Mouse (Mus musculus) liver, postnatal 0 days (tissue): Measurements from ENCODE around the gene Vmn2r101. TPM values are rescaled to one million over a fixed set of nuclear protein-coding genes. Genes with fewer than 3 reads are reported as not detected.

ENCODE experiments used
- ATAC-seq: fragments of 200-750 bp; cut with Nextera tagmentation; 2 replicates; pipeline ENCODE4 v1.8.0; 2017; ENCODE audit warnings: mild to moderate bottlenecking, moderate library complexity
- DNase-seq: peaks from one replicate; pipeline ENCODE4 v3.0.0-alpha.2; 2016
- H3K27ac ChIP-seq: fragments of 300-500 bp; sonication (generic); 2 replicates; pipeline ENCODE4 v1.5.1; 2014; ENCODE audit warnings: antibody characterized with exemption, moderate library complexity, mild to moderate bottlenecking, low read depth
- H3K27me3 ChIP-seq: fragments of 300-500 bp; sonication (generic); 2 replicates; pipeline ENCODE4 v1.6.1; 2014; ENCODE audit warnings: low read length, control low read depth, mixed read lengths; ENCODE audit not compliant: insufficient read depth
- H3K36me3 ChIP-seq: fragments of 300-500 bp; sonication (generic); replicated peaks from 2 replicates; pipeline ENCODE4 v1.6.1; 2014; ENCODE audit warnings: mild to moderate bottlenecking, control low read depth, low read length, moderate library complexity, mixed read lengths; ENCODE audit not compliant: insufficient read depth
- H3K4me1 ChIP-seq: fragments of 300-500 bp; sonication (generic); 2 replicates; pipeline ENCODE4 v1.6.1; 2014; ENCODE audit warnings: antibody characterized with exemption, mild to moderate bottlenecking, control low read depth; ENCODE audit not compliant: insufficient read depth
- H3K4me2 ChIP-seq: fragments of 300-500 bp; sonication (generic); 2 replicates; pipeline ENCODE4 v1.6.1; 2014; ENCODE audit warnings: low read depth, mild to moderate bottlenecking, low read length, moderate library complexity, mixed read lengths
- H3K4me3 ChIP-seq: fragments of 300-500 bp; sonication (generic); 2 replicates; pipeline ENCODE4 v1.5.1; 2014; ENCODE audit warnings: low read depth, low read length
- H3K9ac ChIP-seq: fragments of 300-500 bp; sonication (generic); replicated peaks from 2 replicates; pipeline ENCODE4 v1.6.1; 2014; ENCODE audit warnings: mild to moderate bottlenecking, moderate library complexity
- H3K9me3 ChIP-seq: fragments of 300-500 bp; sonication (generic); 2 replicates; pipeline ENCODE4 v1.6.1; 2016; ENCODE audit warnings: mild to moderate bottlenecking, control low read depth, low read length, mixed read lengths
- CTCF ChIP-seq: sonication (generic); IDR thresholded peaks from 2 replicates; pipeline ENCODE4 v1.5.1; 2016; ENCODE audit warnings: antibody characterized with exemption, low read depth
- EP300 ChIP-seq: IDR thresholded peaks from 2 replicates; pipeline ENCODE4 v1.6.1; 2016; ENCODE audit warnings: antibody characterized with exemption, low read depth, mild to moderate bottlenecking
- WGBS: fragments of 180-500 bp; shearing (Covaris S2); extraction: QIAGEN DNeasy Blood & Tissue Kit; methylation state at CpG from one replicate; pipeline ENCODE4 v1.1.7; 2014; ENCODE audit not compliant: insufficient replicate concordance; 5-methylcytosine and 5-hydroxymethylcytosine counted together
- polyA plus RNA-seq: library from polyadenylated mRNA; unstranded; fragments of >200 nt; fragmentation: Nextera tagmentation; extraction: Ambion mirVana; gene quantifications from 2 replicates; pipeline ENCODE4 v1.2.1, GENCODE M21; 2015

The Vmn2r101 gene
- polyA plus RNA-seq = not detected in 2 replicates

DNA sequence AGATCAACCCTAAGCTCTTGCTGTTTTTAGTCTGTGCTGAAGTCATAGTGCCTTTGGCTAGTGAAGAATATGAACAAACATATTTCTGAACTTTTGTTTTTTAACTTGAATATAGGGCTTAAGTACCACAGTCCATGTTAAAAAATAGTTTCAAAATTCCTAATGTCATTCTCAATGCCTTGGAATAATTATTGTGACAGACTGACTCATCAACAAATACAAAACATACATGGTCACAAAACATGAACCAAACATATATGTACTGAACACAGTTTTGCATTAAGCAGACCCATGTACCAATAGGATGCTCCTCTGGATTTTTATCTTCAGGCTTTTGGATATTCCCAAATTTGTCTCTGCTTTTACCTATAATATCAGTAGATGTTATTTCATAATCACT lies at the start of gene Vmn2r101:
Gene Vmn2r101 (plus strand): TSS at position 301 of the 400 bp plus-strand sequence.
- no peak within 1 kb of the TSS for H3K9ac ChIP-seq
- H3K9me3 ChIP-seq = peaks cover 3% of the 10 kb centered on the region
- no peak for TF ChIP-seq CTCF
- TF ChIP-seq EP300 = no peak
- DNase-seq (no peak), ATAC-seq (no peak)
- no peaks in the 10 kb centered on the region for H3K4me1 ChIP-seq
- no peak within 1 kb of the TSS for H3K4me3 ChIP-seq
- no peak within 1 kb of the TSS for H3K4me2 ChIP-seq
- no peak within 1 kb of the TSS for H3K27ac ChIP-seq
- H3K27me3 ChIP-seq = no peaks in the 10 kb centered on the region
- no peaks in the 10 kb centered on the region for H3K36me3 ChIP-seq

DNA sequence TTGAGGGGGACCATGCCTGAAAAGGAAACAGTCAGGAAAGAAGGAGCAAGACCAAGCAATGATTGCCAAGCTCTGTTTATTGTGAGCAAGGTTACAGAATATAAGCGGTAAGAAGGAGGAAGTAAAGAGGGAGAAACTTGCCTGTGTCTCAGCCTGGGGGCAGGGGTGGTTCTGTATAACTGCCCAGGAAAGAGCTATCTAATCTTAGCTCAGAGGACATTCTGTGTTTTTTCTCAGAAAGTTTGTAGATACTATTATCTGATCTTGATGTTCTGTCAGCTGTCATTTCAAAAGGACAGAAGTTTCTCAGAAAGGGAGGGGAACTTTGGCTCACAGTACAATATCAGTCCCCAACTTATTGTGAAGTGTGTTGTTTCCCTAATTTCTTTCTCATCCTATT lies 52.3 kb downstream of the Vmn2r101 start:
- whole genome bisulfite sequencing = 75% methylated on average over 1 of the region's 1 CpGs
- TF ChIP-seq EP300 (no peak), CTCF (no peak)
- H3K27ac ChIP-seq = no peak overlapping the region
- no peak overlapping the region for H3K9ac ChIP-seq
- ATAC-seq (no peak), DNase-seq (no peak)
- H3K4me3 ChIP-seq = no peak overlapping the region
- H3K4me1 ChIP-seq = no peaks in the 10 kb centered on the region
- no peak overlapping the region for H3K4me2 ChIP-seq
- no peaks in the 10 kb centered on the region for H3K27me3 ChIP-seq
- no peaks in the 10 kb centered on the region for H3K36me3 ChIP-seq
- no peaks in the 10 kb centered on the region for H3K9me3 ChIP-seq

DNA sequence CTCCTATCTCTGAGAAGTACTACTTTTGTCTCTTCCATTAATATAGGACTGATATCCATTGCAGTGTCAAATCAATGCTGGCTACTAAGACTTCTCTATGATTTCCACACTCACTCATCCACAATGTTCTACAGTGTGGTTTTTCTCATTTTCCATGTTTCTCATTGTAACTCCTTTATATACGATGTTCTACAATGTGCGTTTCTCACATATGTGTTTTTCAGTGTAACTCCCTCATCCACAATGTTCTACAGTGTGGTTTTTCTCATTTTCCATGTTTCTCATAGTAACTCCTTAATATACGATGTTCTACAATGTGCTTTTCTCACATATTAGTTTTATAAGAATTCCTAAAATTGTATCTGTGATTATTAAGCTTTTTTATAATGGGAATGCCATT lies 81.4 kb downstream of the Vmn2r101 start:
- no peak for DNase-seq
- H3K9ac ChIP-seq = no peak overlapping the region
- H3K4me1 ChIP-seq = no peaks in the 10 kb centered on the region
- 0 out of 2 replicates have a peak, but pooled peaks cover 2% of the 10 kb centered on the region for H3K9me3 ChIP-seq
- no peaks in the 10 kb centered on the region for H3K27me3 ChIP-seq
- H3K36me3 ChIP-seq = no peaks in the 10 kb centered on the region
- no peak for TF ChIP-seq CTCF
- no peak for TF ChIP-seq EP300
- ATAC-seq = no peak
- 67% methylated on average over 3 of the region's 3 CpGs for WGBS
- H3K4me3 ChIP-seq = no peak overlapping the region
- H3K27ac ChIP-seq = no peak overlapping the region
- no peak overlapping the region for H3K4me2 ChIP-seq

DNA sequence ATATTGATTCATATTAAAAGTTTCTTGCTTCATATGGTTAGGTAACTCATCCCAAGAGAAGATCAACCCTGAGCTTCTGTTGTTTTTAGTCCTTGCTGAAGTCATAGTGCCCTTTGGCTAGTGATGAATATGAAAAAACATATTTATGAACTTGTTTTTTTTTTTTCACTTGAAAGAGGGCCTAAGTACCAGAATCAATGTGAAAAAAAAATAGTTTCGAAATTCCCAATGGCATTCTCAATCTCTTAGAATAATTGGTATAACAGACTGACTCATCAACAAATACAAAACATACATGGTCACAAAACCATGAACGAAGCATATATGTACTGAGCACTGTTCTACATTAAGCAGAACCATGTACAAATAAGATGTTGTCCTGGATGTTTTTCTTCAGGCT lies 83.0 kb downstream of the Vmn2r101 start, which contains the start of gene Vmn2r102:
Gene Vmn2r102 (plus strand): TSS at position 301 of the 400 bp plus-strand sequence.
- no peak within 1 kb of the TSS for H3K27ac ChIP-seq
- H3K27me3 ChIP-seq = no peaks in the 10 kb centered on the region
- no peaks in the 10 kb centered on the region for H3K36me3 ChIP-seq
- 47% methylated on average over 2 of the region's 2 CpGs for WGBS
- H3K4me3 ChIP-seq = no peak within 1 kb of the TSS
- H3K4me2 ChIP-seq = no peak within 1 kb of the TSS
- no peak within 1 kb of the TSS for H3K9ac ChIP-seq
- ATAC-seq (no peak), DNase-seq (no peak)
- 0 out of 2 replicates have a peak, but pooled peaks cover 2% of the 10 kb centered on the region for H3K9me3 ChIP-seq
- TF ChIP-seq CTCF (no peak), EP300 (no peak)
- H3K4me1 ChIP-seq = no peaks in the 10 kb centered on the region

Other genes starting within 250 kb of the Vmn2r101 start
- not detected in 2 replicates for gene Vmn2r99, start 215.3 kb upstream of the Vmn2r101 start, polyA plus RNA-seq
- not detected in 2 replicates for gene Vmn2r100, start 72.5 kb upstream of the Vmn2r101 start, polyA plus RNA-seq
- gene Vmn2r102, start 83.1 kb downstream of the Vmn2r101 start, polyA plus RNA-seq = not detected in 2 replicates
- gene Vmn2r103, start 196.1 kb downstream of the Vmn2r101 start, polyA plus RNA-seq = not detected in 2 replicates